Mouse (Mus musculus) forebrain, embryonic 15.5 days (tissue): ENCODE data around the gene Npas3. TPM values are rescaled to one million over a fixed set of nuclear protein-coding genes. Genes with fewer than 3 reads are reported as not detected.
A peak's percentile ranks its signal among the peaks of the same experiment; 100 is the strongest.

ENCODE experiments used
- ATAC-seq: fragments of 200-750 bp; cut with Nextera tagmentation; replicated peaks from 2 replicates; pipeline ENCODE4 v1.8.0; 2017; ENCODE audit warnings: mild to moderate bottlenecking, moderate TSS enrichment, moderate library complexity
- H3K27ac ChIP-seq: fragments of 300-500 bp; sonication (generic); replicated peaks from 2 replicates; pipeline ENCODE4 v1.5.1; 2015; ENCODE audit warnings: mild to moderate bottlenecking, inconsistent platforms
- H3K27me3 ChIP-seq: fragments of 300-500 bp; sonication (generic); 2 replicates; pipeline ENCODE4 v1.6.1; 2015; ENCODE audit warnings: inconsistent platforms
- H3K36me3 ChIP-seq: fragments of 300-500 bp; sonication (generic); 2 replicates; pipeline ENCODE4 v1.6.1; 2015; ENCODE audit warnings: mild to moderate bottlenecking, inconsistent platforms
- H3K4me1 ChIP-seq: fragments of 300-500 bp; sonication (generic); 2 replicates; pipeline ENCODE4 v1.6.1; 2015; ENCODE audit warnings: inconsistent platforms
- H3K4me2 ChIP-seq: fragments of 300-500 bp; sonication (generic); replicated peaks from 2 replicates; pipeline ENCODE4 v1.6.1; 2015; ENCODE audit warnings: mild to moderate bottlenecking, inconsistent platforms
- H3K4me3 ChIP-seq: fragments of 300-500 bp; sonication (generic); 2 replicates; pipeline ENCODE4 v1.5.1; 2015; ENCODE audit warnings: mild to moderate bottlenecking, inconsistent platforms
- H3K9ac ChIP-seq: fragments of 300-500 bp; sonication (generic); replicated peaks from 2 replicates; pipeline ENCODE4 v1.6.1; 2015; ENCODE audit warnings: mild to moderate bottlenecking, inconsistent platforms
- H3K9me3 ChIP-seq: fragments of 300-500 bp; sonication (generic); 2 replicates; pipeline ENCODE4 v1.6.1; 2016; ENCODE audit warnings: inconsistent platforms
- WGBS: fragments of 180-500 bp; shearing (Covaris S2); methylation state at CpG from one replicate; pipeline ENCODE4 v1.1.7; 2015; ENCODE audit warnings: mixed read lengths; 5-methylcytosine and 5-hydroxymethylcytosine counted together
- polyA plus RNA-seq: library from polyadenylated mRNA; unstranded; fragments of >200 nt; fragmentation: Nextera tagmentation; extraction: Ambion mirVana; gene quantifications from 2 replicates; pipeline ENCODE4 v1.2.1, GENCODE M21; 2015

Gene Npas3
- polyA plus RNA-seq, 1 experiment from 2014 or later = 18.3 TPM

- Histone ChIP-seq H3K27ac (no peak overlapping the region), H3K9ac (no peak overlapping the region), H3K4me2 (no peak overlapping the region), H3K4me3 (no peak overlapping the region), H3K27me3 (no peaks in the 10 kb centered on the region), H3K9me3 (no peaks in the 10 kb centered on the region), H3K36me3 (no peaks in the 10 kb centered on the region), H3K4me1 (peaks cover 30% of the 10 kb centered on the region)
- no peak; the same call in 1 of the 2 replicates for ATAC-seq
- WGBS = 22% methylated on average over 7 of the region's 7 CpGs
Measured at GRCm38 (mm10) chr12:53621271-53621670, 372.8 kb downstream of the Npas3 start.

GRCm38 (mm10) chr12:53623793-53624192 lies 375.3 kb downstream of the Npas3 start:
- Histone ChIP-seq H3K4me3 (no peak overlapping the region), H3K9me3 (no peaks in the 10 kb centered on the region), H3K36me3 (no peaks in the 10 kb centered on the region), H3K4me2 (peak overlapping the region; percentile 10), H3K27ac (peak overlapping the region; percentile 72), H3K9ac (no peak overlapping the region), H3K4me1 (peaks cover 30% of the 10 kb centered on the region), H3K27me3 (no peaks in the 10 kb centered on the region)
- 7% methylated on average over 9 of the region's 9 CpGs for whole genome bisulfite sequencing
- ATAC-seq = peak; percentile 77

- peak; percentile 15; the same call in 1 of the 2 replicates for ATAC-seq
- H3K4me2 ChIP-seq = no peak overlapping the region
- H3K9me3 ChIP-seq = no peaks in the 10 kb centered on the region
- no peaks in the 10 kb centered on the region for H3K36me3 ChIP-seq
- H3K4me3 ChIP-seq = no peak overlapping the region
- H3K4me1 ChIP-seq = peaks cover 34% of the 10 kb centered on the region
- no peak overlapping the region for H3K9ac ChIP-seq
- 13% methylated on average over 11 of the region's 11 CpGs for WGBS
- H3K27me3 ChIP-seq = no peaks in the 10 kb centered on the region
- peak overlapping the region; percentile 72; the same call in 1 of the 2 replicates for H3K27ac ChIP-seq
Measured at GRCm38 (mm10) chr12:53624379-53625021, 376.0 kb downstream of the Npas3 start.

GRCm38 (mm10) chr12:53629483-53630120 lies 381.1 kb downstream of the Npas3 start:
- Histone ChIP-seq H3K4me1 (peaks cover 38% of the 10 kb centered on the region), H3K9me3 (no peaks in the 10 kb centered on the region), H3K27ac (peak overlapping the region; percentile 68), H3K27me3 (no peaks in the 10 kb centered on the region), H3K36me3 (no peaks in the 10 kb centered on the region), H3K9ac (no peak overlapping the region), H3K4me3 (no peak overlapping the region), H3K4me2 (no peak overlapping the region)
- ATAC-seq = peak; percentile 71
- WGBS = 15% methylated on average over 8 of the region's 8 CpGs

- Histone ChIP-seq H3K4me2 (no peak overlapping the region), H3K9ac (no peak overlapping the region), H3K27ac (peak overlapping the region; percentile 68), H3K27me3 (no peaks in the 10 kb centered on the region), H3K4me1 (peaks cover 34% of the 10 kb centered on the region), H3K36me3 (no peaks in the 10 kb centered on the region), H3K4me3 (no peak overlapping the region), H3K9me3 (no peaks in the 10 kb centered on the region)
- ATAC-seq = no peak
- WGBS = 10% methylated on average over 1 of the region's 1 CpGs
Measured at GRCm38 (mm10) chr12:53630607-53631006, 382.1 kb downstream of the Npas3 start.

- H3K36me3 ChIP-seq = no peaks in the 10 kb centered on the region
- H3K9me3 ChIP-seq = no peaks in the 10 kb centered on the region
- H3K27me3 ChIP-seq = no peaks in the 10 kb centered on the region
- H3K27ac ChIP-seq = peak overlapping the region; percentile 31; the same call in 1 of the 2 replicates
- 86% methylated on average over 4 of the region's 4 CpGs for WGBS
- H3K9ac ChIP-seq = no peak overlapping the region
- peaks cover 34% of the 10 kb centered on the region for H3K4me1 ChIP-seq
- H3K4me2 ChIP-seq = no peak overlapping the region
- no peak overlapping the region for H3K4me3 ChIP-seq
- no peak for ATAC-seq
Measured at GRCm38 (mm10) chr12:53631315-53632106, 383.0 kb downstream of the Npas3 start.

GRCm38 (mm10) chr12:53638571-53638970 lies 390.1 kb downstream of the Npas3 start:
- Histone ChIP-seq H3K4me1 (peaks cover 20% of the 10 kb centered on the region), H3K27me3 (no peaks in the 10 kb centered on the region), H3K9me3 (no peaks in the 10 kb centered on the region), H3K4me3 (no peak overlapping the region), H3K36me3 (no peaks in the 10 kb centered on the region), H3K4me2 (no peak overlapping the region), H3K9ac (no peak overlapping the region), H3K27ac (no peak overlapping the region)
- ATAC-seq = 0 out of 2 replicates have a peak, but pooled peaks have one; percentile 51

- H3K27ac ChIP-seq = no peak overlapping the region
- no peak overlapping the region for H3K4me2 ChIP-seq
- no peaks in the 10 kb centered on the region for H3K36me3 ChIP-seq
- peaks cover 8% of the 10 kb centered on the region; the same call in 1 of the 2 replicates for H3K4me1 ChIP-seq
- no peak overlapping the region for H3K4me3 ChIP-seq
- 0 out of 2 replicates have a peak, but pooled peaks have one; percentile 51 for ATAC-seq
- no peaks in the 10 kb centered on the region for H3K27me3 ChIP-seq
- H3K9ac ChIP-seq = no peak overlapping the region
- 27% methylated on average over 2 of the region's 2 CpGs for WGBS
- no peaks in the 10 kb centered on the region for H3K9me3 ChIP-seq
Measured at GRCm38 (mm10) chr12:53647282-53647681, 398.8 kb downstream of the Npas3 start.

GRCm38 (mm10) chr12:53656301-53656700 lies 407.8 kb downstream of the Npas3 start:
- H3K27ac ChIP-seq = no peak overlapping the region
- no peak for ATAC-seq
- WGBS = 73% methylated on average over 6 of the region's 6 CpGs

GRCm38 (mm10) chr12:53664084-53664483 lies 415.6 kb downstream of the Npas3 start:
- Histone ChIP-seq H3K9ac (no peak overlapping the region), H3K4me3 (no peak overlapping the region), H3K36me3 (no peaks in the 10 kb centered on the region), H3K4me1 (peaks cover 6% of the 10 kb centered on the region; the same call in 1 of the 2 replicates), H3K27me3 (no peaks in the 10 kb centered on the region), H3K27ac (no peak overlapping the region), H3K9me3 (no peaks in the 10 kb centered on the region), H3K4me2 (no peak overlapping the region)
- 78% methylated on average over 5 of the region's 5 CpGs for WGBS
- no peak for ATAC-seq

More at GRCm38 (mm10) chr12:53656301-53656700, 407.8 kb downstream of the Npas3 start:
- Histone ChIP-seq H3K4me2 (no peak overlapping the region), H3K4me1 (peaks cover 8% of the 10 kb centered on the region; the same call in 1 of the 2 replicates), H3K9ac (no peak overlapping the region), H3K4me3 (no peak overlapping the region), H3K36me3 (no peaks in the 10 kb centered on the region), H3K9me3 (no peaks in the 10 kb centered on the region), H3K27me3 (no peaks in the 10 kb centered on the region)

- no peak for ATAC-seq
Measured at GRCm38 (mm10) chr12:53671846-53672245, 423.4 kb downstream of the Npas3 start.

GRCm38 (mm10) chr12:53677091-53677630 lies 428.7 kb downstream of the Npas3 start:
- Histone ChIP-seq H3K4me2 (no peak overlapping the region), H3K9me3 (no peaks in the 10 kb centered on the region), H3K27me3 (no peaks in the 10 kb centered on the region), H3K27ac (no peak overlapping the region), H3K4me1 (peaks cover 17% of the 10 kb centered on the region), H3K36me3 (no peaks in the 10 kb centered on the region), H3K4me3 (no peak overlapping the region), H3K9ac (no peak overlapping the region)
- 68% methylated on average over 3 of the region's 3 CpGs for WGBS
- no peak for ATAC-seq

More at GRCm38 (mm10) chr12:53671846-53672245, 423.4 kb downstream of the Npas3 start:
- Histone ChIP-seq H3K36me3 (no peaks in the 10 kb centered on the region), H3K9me3 (no peaks in the 10 kb centered on the region), H3K27ac (no peak overlapping the region), H3K27me3 (no peaks in the 10 kb centered on the region), H3K9ac (no peak overlapping the region), H3K4me2 (no peak overlapping the region), H3K4me3 (no peak overlapping the region), H3K4me1 (no peaks in the 10 kb centered on the region)
- 73% methylated on average over 2 of the region's 2 CpGs for WGBS
